Comparison of ENCODE assay signal across 9 mouse cellular contexts in genomic region chr1:151863797-151864147, GRCm38 (mm10).
A peak's percentile ranks its signal among the peaks of the same experiment; 100 is the strongest.
DNase-seq lines count a peak whose midpoint lies in the region; ATAC-seq lines count a peak whose summit lies in the region.
"Had no signal": no experiment of that assay in that cellular context is flagged by ENCODE, and none has a peak within 500 bp of the region (broad histone marks: within the 10 kb centered on the region; RNA-seq: fewer than 3 reads in every experiment).

No protein-coding gene starts in this region.

- peaks cover 33% of the 10 kb centered on the region for H3K4me1 ChIP-seq in lung, embryonic 15.5 days

- no peak overlapping the region for H3K4me3 ChIP-seq in lung, embryonic 15.5 days

- no peaks in the 10 kb centered on the region for H3K9me3 ChIP-seq in lung, embryonic 15.5 days

- peak; percentile 44 for DNase-seq in gastrocnemius, postnatal 10 days
- DNase-seq in gastrocnemius, adult 18-20 months (ENCODE audit: low spot score): no peak
- peak; percentile 28 for DNase-seq in urinary bladder, postnatal 14 days (ENCODE audit: low spot score)
- DNase-seq in urinary bladder, postnatal 36 days (ENCODE audit: low spot score in 2 of 2): no peak
- DNase-seq in thymus, postnatal 14 days: no peak

- H3K4me2 ChIP-seq in lung, embryonic 15.5 days: peak overlapping the region; percentile 28

- no peak overlapping the region for H3K9ac ChIP-seq in lung, embryonic 15.5 days

- no peaks in the 10 kb centered on the region for H3K36me3 ChIP-seq in lung, embryonic 15.5 days

- no peaks in the 10 kb centered on the region for H3K27me3 ChIP-seq in lung, embryonic 15.5 days

- peak; percentile 91 for ATAC-seq in lung, embryonic 15.5 days (ENCODE audit: borderline replicate concordance, extremely low read depth, low FRiP score, low TSS enrichment)
- ATAC-seq in inflammation-experienced regulatory T-cells, adult 6 months: no peak
- no peak for ATAC-seq in granulocyte monocyte progenitor cell, adult 5-6 weeks (replicated peaks; ENCODE audit: poor library complexity, severe bottlenecking)

- WGBS in lung, embryonic 15.5 days: 40% methylated on average over 12 of the region's 12 CpGs

- H3K27ac ChIP-seq in lung, embryonic 15.5 days: peak overlapping the region; percentile 90
- H3K27ac ChIP-seq: macrophage had no signal

Comparison
In these comparisons a context has a peak if more than half of its experiments do, and no peak if none do; other contexts are left out.
1. DNase-seq: peak in gastrocnemius, postnatal 10 days (single experiment) and urinary bladder, postnatal 14 days (single experiment); none in gastrocnemius, adult 18-20 months (single experiment), urinary bladder, postnatal 36 days (0 of 2) and thymus, postnatal 14 days (single experiment).